Mouse (Mus musculus) E14TG2a.4 (cell line): ENCODE results near the gene Ptprn2.

ENCODE experiments used
- H3K27me3 ChIP-seq: 2 replicates; pipeline ENCODE4 v1.6.1; 2014; ENCODE audit warnings: low read length, control low read depth; ENCODE audit not compliant: insufficient read depth
- H3K36me3 ChIP-seq: 2 replicates; pipeline ENCODE4 v1.6.1; 2014; ENCODE audit warnings: low read length, control low read depth; ENCODE audit not compliant: insufficient read depth
- H3K4me1 ChIP-seq: replicated peaks from 2 replicates; pipeline ENCODE4 v1.6.1; 2014; ENCODE audit warnings: low read depth, low read length, control low read depth
- H3K4me3 ChIP-seq: replicated peaks from 2 replicates; pipeline ENCODE4 v1.5.1; 2014; ENCODE audit warnings: mild to moderate bottlenecking, low read length
- H3K9me3 ChIP-seq: 2 replicates; pipeline ENCODE4 v1.6.1; 2014; ENCODE audit warnings: low read length, control low read depth
- CTCF ChIP-seq: conservative IDR thresholded peaks from 2 replicates; pipeline ENCODE4 v1.5.1; 2014; ENCODE audit warnings: low read length
- NANOG ChIP-seq: IDR thresholded peaks from 2 replicates; pipeline ENCODE4 v1.6.1; 2014; ENCODE audit warnings: borderline replicate concordance, low read length, mixed read lengths
- POU5F1 ChIP-seq: IDR thresholded peaks from 2 replicates; pipeline ENCODE4 v1.6.1; 2014; ENCODE audit warnings: low read length, borderline replicate concordance

Gene Ptprn2

DNA sequence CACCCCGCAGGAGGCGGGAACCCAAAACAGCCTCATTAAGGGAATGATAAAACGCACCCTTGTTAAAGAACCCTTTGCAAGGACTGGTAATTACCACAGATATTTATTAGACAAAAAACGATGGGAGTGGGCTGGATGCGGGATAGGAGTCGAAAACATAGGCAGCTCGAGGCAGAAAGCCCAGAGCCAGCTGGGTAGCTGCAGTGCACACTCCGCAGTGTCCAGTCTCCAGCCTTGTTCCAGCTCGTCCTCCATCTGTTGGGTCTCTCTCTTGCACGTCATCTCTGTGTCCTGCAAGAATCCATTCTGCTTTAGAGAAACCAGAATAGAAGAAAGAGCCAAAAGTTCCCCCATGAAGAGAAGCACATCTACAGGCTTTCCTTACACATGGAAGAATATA lies 564.3 kb downstream of the Ptprn2 start:
- Histone ChIP-seq H3K9me3 (peaks cover 12% of the 10 kb centered on the region), H3K36me3 (no peaks in the 10 kb centered on the region), H3K4me1 (peaks cover 70% of the 10 kb centered on the region), H3K27me3 (peaks cover under 1% of the 10 kb centered on the region; the same call in 1 of the 2 replicates), H3K4me3 (no peak overlapping the region)
- no peak for TF ChIP-seq NANOG
- TF ChIP-seq CTCF = no peak
- TF ChIP-seq POU5F1 = no peak

DNA sequence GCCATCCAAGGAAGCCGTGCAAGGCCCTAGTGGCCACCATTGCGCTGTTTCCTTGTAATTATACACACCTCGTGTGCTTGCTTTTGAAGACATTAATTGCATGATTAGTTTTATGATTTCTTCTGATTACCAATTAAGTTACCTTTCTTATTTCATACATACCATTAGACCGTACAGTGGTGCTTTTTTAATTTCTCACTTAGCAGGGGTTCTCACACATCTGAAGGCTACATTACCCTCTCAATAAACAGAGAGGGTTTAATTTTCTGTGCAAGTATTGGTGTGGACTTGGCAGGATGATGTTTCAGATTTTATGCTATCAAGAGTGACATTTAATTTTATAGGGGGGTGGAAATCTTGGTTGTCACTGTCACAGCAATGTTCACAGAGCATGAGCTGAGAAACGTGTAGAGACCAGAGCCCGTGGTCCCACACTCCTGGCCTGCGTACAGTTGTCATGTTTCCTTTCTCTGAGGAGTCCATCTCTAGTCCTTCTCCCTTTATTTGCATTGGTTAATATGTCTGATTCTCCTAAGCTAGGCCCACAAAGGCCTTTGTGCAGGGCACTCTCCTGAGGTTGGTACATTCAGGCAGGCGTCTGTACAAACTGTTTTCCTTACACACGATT lies 567.8 kb downstream of the Ptprn2 start:
- peak overlapping the region; percentile 29; the same call in 1 of the 2 replicates for H3K4me3 ChIP-seq
- H3K9me3 ChIP-seq = peaks cover 26% of the 10 kb centered on the region
- no peak for TF ChIP-seq CTCF
- no peak for TF ChIP-seq NANOG
- TF ChIP-seq POU5F1 = no peak
- H3K36me3 ChIP-seq = no peaks in the 10 kb centered on the region
- H3K4me1 ChIP-seq = peaks cover 52% of the 10 kb centered on the region
- peaks cover 19% of the 10 kb centered on the region for H3K27me3 ChIP-seq

DNA sequence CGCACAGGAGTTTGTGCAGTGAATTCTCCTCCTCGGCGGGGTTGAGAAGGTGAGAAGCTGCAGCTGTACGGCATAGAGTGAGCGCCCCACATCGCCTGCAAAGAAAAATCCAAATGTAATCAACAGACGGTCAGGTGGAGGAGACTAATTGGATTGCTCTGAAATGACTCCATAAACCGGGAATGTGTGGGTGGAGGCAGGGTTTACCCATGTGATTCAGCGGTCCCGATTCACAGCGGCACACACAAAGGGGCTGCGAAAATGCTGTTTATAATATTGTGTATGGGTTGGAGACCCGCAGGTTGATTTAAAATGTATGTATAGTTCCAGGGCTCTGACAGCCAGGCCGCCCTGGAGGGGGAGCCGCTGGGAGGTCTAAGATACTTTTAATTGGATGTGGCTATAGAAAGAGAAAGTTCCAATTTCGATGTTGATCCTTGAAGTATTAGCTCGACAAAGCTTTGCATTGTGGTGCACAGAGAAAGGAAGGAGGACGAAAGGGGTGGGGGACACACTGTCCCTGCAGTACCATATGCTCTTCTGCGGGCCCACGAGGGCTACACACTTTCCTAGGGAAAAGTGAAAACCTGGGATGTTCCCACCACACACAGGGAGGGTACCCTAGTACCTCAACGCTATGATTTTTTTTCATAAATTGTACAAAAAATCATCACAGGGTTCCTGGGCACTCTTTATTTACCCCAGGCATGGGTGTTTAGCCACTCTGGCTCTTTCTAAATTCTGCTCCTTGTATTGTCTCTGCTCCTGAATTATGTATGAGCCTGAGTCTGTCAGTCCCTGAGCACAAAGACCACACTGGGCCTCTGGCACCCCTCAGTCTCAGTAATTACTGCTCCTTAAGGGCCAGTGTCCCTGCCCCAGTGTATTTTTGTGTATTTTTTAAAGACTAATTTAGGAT lies 568.6 kb downstream of the Ptprn2 start:
- Histone ChIP-seq H3K27me3 (peaks cover 25% of the 10 kb centered on the region), H3K4me1 (peaks cover 44% of the 10 kb centered on the region)
- TF ChIP-seq POU5F1 (no peak), NANOG (no peak), CTCF (no peak)

DNA sequence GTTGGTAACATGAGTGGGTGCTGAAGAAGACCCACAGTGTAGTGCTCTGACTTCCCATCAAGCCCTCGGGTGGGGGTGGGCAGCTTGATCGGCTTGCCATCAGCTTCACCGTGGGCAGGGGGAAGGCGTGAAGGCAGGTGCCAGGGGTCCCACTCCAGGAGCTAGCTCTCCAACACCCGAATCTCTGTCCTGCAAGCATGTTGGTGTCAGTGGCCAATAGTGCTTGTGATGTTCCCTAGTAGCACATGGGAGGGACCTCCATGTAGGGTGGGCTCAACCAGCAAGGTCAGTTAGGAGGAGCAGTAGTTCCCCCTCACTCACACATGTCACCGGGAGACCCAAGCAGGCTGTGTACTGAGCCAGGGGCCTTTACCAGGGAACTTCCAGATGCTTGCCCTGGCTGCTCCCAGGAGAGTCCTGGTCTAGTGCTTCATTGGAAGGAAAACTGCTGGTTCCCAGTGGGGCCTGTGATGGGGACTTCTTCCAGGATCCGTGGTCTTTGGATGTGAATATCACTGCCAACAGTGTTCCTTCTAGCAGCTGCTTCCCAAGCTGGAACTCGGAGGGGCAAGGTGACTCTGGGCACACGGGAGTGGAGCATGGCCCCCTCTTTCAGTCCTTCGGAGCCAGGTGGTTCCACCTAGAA lies 569.5 kb downstream of the Ptprn2 start:
- H3K4me1 ChIP-seq = peaks cover 40% of the 10 kb centered on the region
- no peak for TF ChIP-seq CTCF
- TF ChIP-seq NANOG = no peak
- TF ChIP-seq POU5F1 = no peak
- H3K36me3 ChIP-seq = no peaks in the 10 kb centered on the region
- H3K27me3 ChIP-seq = peaks cover 25% of the 10 kb centered on the region
- H3K9me3 ChIP-seq = peaks cover 22% of the 10 kb centered on the region
- H3K4me3 ChIP-seq = no peak overlapping the region

More for the DNA sequence above, 568.6 kb downstream of the Ptprn2 start:
- H3K36me3 ChIP-seq = no peaks in the 10 kb centered on the region
- H3K4me3 ChIP-seq = peak overlapping the region; percentile 29; the same call in 1 of the 2 replicates
- H3K9me3 ChIP-seq = peaks cover 26% of the 10 kb centered on the region

DNA sequence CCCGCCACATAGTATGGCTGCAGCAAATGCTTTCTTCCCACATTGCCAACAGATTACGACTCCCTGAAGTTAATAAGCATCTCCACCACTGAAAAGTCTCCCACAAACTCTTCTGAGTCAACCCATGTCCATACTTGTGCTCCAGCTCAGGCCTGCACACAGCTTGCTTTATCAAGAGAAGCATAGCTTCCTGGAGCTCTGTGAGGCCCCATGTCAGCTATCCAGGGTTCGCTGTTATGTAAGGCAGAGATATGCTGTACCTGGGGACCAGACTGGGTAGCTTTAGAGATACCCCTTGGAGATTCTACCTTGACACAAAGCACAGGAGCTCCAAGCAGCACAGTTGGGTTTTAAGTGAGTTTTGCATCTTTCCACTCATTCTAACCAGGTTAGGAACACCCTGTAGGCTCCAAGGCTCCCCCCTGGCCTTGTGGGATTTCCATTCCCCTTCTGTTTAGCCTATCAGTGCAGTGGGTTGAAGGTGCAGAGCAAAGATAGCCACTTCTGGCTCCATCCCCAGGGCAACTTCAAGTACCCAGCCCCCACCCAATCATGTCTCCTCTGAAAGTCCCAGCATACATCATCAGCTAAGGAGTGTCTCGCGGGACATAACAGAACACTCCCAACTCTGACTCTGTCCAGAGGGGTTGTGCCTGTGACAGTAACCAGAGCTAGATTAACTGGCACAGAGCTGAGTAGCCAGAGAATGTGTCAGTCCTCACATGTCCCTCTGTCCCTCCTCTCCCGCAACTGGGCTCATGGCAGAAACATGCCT lies 572.9 kb downstream of the Ptprn2 start:
- peaks cover 13% of the 10 kb centered on the region for H3K9me3 ChIP-seq
- peaks cover 17% of the 10 kb centered on the region for H3K4me1 ChIP-seq
- H3K36me3 ChIP-seq = no peaks in the 10 kb centered on the region
- H3K27me3 ChIP-seq = peaks cover 35% of the 10 kb centered on the region
- TF ChIP-seq NANOG (no peak), CTCF (no peak), POU5F1 (no peak)
- H3K4me3 ChIP-seq = no peak overlapping the region

DNA sequence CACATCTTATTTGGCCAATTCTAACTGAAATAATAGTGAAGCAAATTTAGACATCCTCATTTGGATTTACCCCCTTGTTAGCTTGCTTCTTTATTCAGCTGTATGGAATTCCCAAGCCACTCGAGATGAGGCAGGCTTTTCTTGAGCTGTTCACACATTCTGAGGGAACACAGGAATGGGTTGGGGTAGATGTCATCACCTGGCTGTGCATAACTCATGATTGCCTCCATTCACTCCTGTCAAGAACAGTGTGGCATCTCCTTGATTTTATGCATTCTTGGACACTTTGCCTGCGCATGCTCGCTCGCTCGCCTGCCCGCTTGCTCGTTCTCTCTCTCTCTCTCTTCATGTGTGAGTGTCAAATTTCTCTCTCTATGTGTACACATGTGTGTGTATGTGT lies 573.5 kb downstream of the Ptprn2 start:
- TF ChIP-seq POU5F1 = no peak
- TF ChIP-seq NANOG = no peak
- TF ChIP-seq CTCF = no peak
- H3K27me3 ChIP-seq = peaks cover 35% of the 10 kb centered on the region
- peaks cover 13% of the 10 kb centered on the region for H3K9me3 ChIP-seq
- H3K36me3 ChIP-seq = no peaks in the 10 kb centered on the region
- H3K4me3 ChIP-seq = no peak overlapping the region
- H3K4me1 ChIP-seq = peaks cover 11% of the 10 kb centered on the region

DNA sequence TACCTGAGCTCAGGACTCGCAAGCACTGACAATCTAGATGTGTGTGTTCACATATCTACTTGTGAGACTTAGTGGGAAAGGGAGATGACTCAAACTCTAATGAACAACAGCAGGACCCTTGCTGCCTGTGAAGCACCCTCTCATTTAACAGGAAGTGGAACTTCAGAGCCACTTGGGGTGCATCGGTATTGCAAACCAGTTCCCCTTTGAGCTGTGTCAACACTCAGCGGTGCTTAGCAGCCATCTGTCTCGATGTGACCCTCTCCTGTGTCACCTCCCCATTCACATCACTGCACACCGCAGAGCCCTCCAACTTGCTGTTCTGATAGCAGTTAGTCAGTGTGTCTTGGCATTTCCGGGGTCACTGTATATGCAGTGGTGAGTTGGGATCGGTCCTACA lies 592.1 kb downstream of the Ptprn2 start:
- Histone ChIP-seq H3K27me3 (no peaks in the 10 kb centered on the region), H3K4me1 (no peaks in the 10 kb centered on the region), H3K9me3 (no peaks in the 10 kb centered on the region), H3K4me3 (no peak overlapping the region), H3K36me3 (no peaks in the 10 kb centered on the region)
- no peak for TF ChIP-seq CTCF
- TF ChIP-seq POU5F1 = no peak
- TF ChIP-seq NANOG = no peak
